Mouse (Mus musculus) cerebellum, adult 2 months (tissue): Measurements from ENCODE around the gene Cck.

ENCODE experiments used
- CTCF ChIP-seq: fragments of 200-500 bp; IDR thresholded peaks from 2 replicates; pipeline ENCODE4 v1.5.1; 2011; ENCODE audit warnings: low read depth, mild to moderate bottlenecking, control low read depth, low read length, moderate library complexity, borderline replicate concordance; ENCODE audit not compliant: insufficient read depth
- POLR2A ChIP-seq: fragments of 200-500 bp; IDR thresholded peaks from 2 replicates; pipeline ENCODE4 v1.6.1; 2011; ENCODE audit warnings: low read length, control low read depth, borderline replicate concordance; ENCODE audit not compliant: insufficient read depth

DNA sequence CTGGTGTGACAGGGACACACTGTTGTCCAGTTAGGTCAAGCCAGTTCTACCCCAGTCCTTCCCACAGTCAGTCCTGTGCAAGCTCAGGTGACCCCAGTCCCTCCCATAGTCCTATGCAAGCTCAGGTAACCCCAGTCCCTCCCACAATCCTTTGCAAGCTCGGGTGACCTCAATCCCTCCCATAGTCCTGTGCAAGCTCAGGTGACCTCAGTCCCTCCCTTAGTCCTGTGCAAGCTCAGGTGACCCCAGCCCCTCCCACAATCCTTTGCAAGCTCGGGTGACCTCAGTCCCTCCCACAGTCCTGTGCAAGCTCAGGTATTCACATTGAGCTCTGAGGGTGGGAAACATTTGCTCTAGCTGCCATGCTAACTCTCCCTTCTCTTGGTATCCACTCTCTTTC, 35.5 kb downstream of the Cck start:
- TF ChIP-seq CTCF (no peak), POLR2A (no peak)
